In genomic region chrX:102645146-102645545, GRCm38 (mm10) we compare ENCODE assay signal across 9 mouse cellular contexts. TPM values are rescaled to one million over a fixed set of nuclear protein-coding genes. Genes with fewer than 3 reads are reported as not detected.
DNase-seq lines count a peak whose midpoint lies in the region; ATAC-seq and TF ChIP-seq lines count a peak whose summit lies in the region.
"Had no signal": no experiment of that assay in that cellular context is flagged by ENCODE, and none has a peak within 500 bp of the region (broad histone marks: within the 10 kb centered on the region; RNA-seq: fewer than 3 reads in every experiment).

No protein-coding gene starts in this region.

- H3K9ac ChIP-seq in liver, embryonic 11.5 days (ENCODE audit: low read depth, low read length): no peak overlapping the region
- no peak overlapping the region for H3K9ac ChIP-seq in forebrain, postnatal 0 days
- no peak overlapping the region for H3K9ac ChIP-seq in limb, embryonic 13.5 days

- H3K27me3 ChIP-seq in liver, embryonic 11.5 days (replicated peaks; ENCODE audit: control insufficient read depth, insufficient read depth, low read length): peaks cover 28% of the 10 kb centered on the region
- H3K27me3 ChIP-seq in forebrain, postnatal 0 days (ENCODE audit: insufficient read depth, low read length): no peaks in the 10 kb centered on the region
- H3K27me3 ChIP-seq in limb, embryonic 13.5 days: peaks cover 33% of the 10 kb centered on the region

- peak overlapping the region; percentile 72 for H3K4me2 ChIP-seq in liver, embryonic 11.5 days
- peak overlapping the region; percentile 56; the same call in 1 of the 2 replicates for H3K4me2 ChIP-seq in forebrain, postnatal 0 days (ENCODE audit: low read depth)
- H3K4me2 ChIP-seq in limb, embryonic 13.5 days (replicated peaks): peak overlapping the region; percentile 63

- H3K27ac ChIP-seq in liver, embryonic 11.5 days (ENCODE audit: low read depth, low read length): no peak overlapping the region
- no peak overlapping the region for H3K27ac ChIP-seq in forebrain, postnatal 0 days (ENCODE audit: low read depth, low read length)
- no peak overlapping the region for H3K27ac ChIP-seq in limb, embryonic 13.5 days

- no peaks in the 10 kb centered on the region for H3K9me3 ChIP-seq in liver, embryonic 11.5 days (ENCODE audit: control insufficient read depth, low read length)
- no peaks in the 10 kb centered on the region for H3K9me3 ChIP-seq in forebrain, postnatal 0 days (ENCODE audit: low read length)
- H3K9me3 ChIP-seq in limb, embryonic 13.5 days: no peaks in the 10 kb centered on the region

- TF ChIP-seq CTCF in forebrain, postnatal 0 days (IDR thresholded peaks at IDR 0.05; ENCODE audit: low read depth): no peak

- WGBS in liver, embryonic 11.5 days: 50% methylated on average over 6 of the region's 6 CpGs
- WGBS in forebrain, postnatal 0 days: 63% methylated on average over 6 of the region's 6 CpGs
- 46% methylated on average over 6 of the region's 6 CpGs for WGBS in limb, embryonic 13.5 days

- ATAC-seq in liver, embryonic 11.5 days (replicated peaks; ENCODE audit: low FRiP score): no peak
- ATAC-seq in forebrain, postnatal 0 days: no peak
- no peak for ATAC-seq in limb, embryonic 13.5 days (ENCODE audit: low FRiP score, low read depth)
- no peak for ATAC-seq in megakaryocyte-erythroid progenitor cell, adult 5-6 weeks (replicated peaks; ENCODE audit: low FRiP score, low TSS enrichment, poor library complexity, severe bottlenecking)

- no peak for DNase-seq in liver, embryonic 11.5 days (ENCODE audit: low spot score)
- no peak for DNase-seq in liver
- no peak for DNase-seq in forebrain, postnatal 0 days
- peak; percentile 74 for DNase-seq in skeletal muscle tissue, adult 2 months (ENCODE audit: low read depth, low spot score)
- DNase-seq in c-Kit-positive CD71-positive TER-119-positive erythroid progenitor cells, embryonic 14.5 days (ENCODE audit: low spot score): no peak
- DNase-seq in cerebellum, postnatal 4 days (ENCODE audit: low spot score in 2 of 2): no peak

- no peaks in the 10 kb centered on the region for H3K4me1 ChIP-seq in liver, embryonic 11.5 days (replicated peaks; ENCODE audit: control insufficient read depth, insufficient read depth, low read length)
- H3K4me1 ChIP-seq in forebrain, postnatal 0 days (ENCODE audit: insufficient read depth): no peaks in the 10 kb centered on the region
- H3K4me1 ChIP-seq in limb, embryonic 13.5 days: no peaks in the 10 kb centered on the region

- H3K36me3 ChIP-seq in liver, embryonic 11.5 days (ENCODE audit: control insufficient read depth, insufficient read depth, low read length): no peaks in the 10 kb centered on the region
- no peaks in the 10 kb centered on the region for H3K36me3 ChIP-seq in forebrain, postnatal 0 days (ENCODE audit: insufficient read depth)
- H3K36me3 ChIP-seq in limb, embryonic 13.5 days: no peaks in the 10 kb centered on the region

- H3K4me3 ChIP-seq in liver, embryonic 11.5 days (ENCODE audit: low read depth, low read length): no peak overlapping the region
- H3K4me3 ChIP-seq in forebrain, postnatal 0 days (ENCODE audit: low read depth, low read length): no peak overlapping the region
- H3K4me3 ChIP-seq in limb, embryonic 13.5 days: peak overlapping the region; percentile 58

RNA-seq across cellular contexts. Expression of gene Phka1, which starts 1.1 kb away (rescaled TPM):
- polyA plus RNA-seq in liver, embryonic 11.5 days (2014; fragmentation: Nextera tagmentation; extraction: Ambion mirVana): 3.7 and 3.8 TPM in 2 replicates
- total RNA-seq in forebrain, postnatal 0 days (2014; rRNA removed): 5.4 and 7.9 TPM in 2 replicates
- 1.9 and 3.7 TPM in 2 replicates for polyA plus RNA-seq in forebrain, postnatal 0 days (2015; fragmentation: Nextera tagmentation; extraction: Ambion mirVana)
- polyA plus RNA-seq in limb, embryonic 13.5 days (2015; fragmentation: Nextera tagmentation; extraction: Ambion mirVana): 14.6 and 16.2 TPM in 2 replicates
- 2.4 and 3.0 TPM in 2 replicates for total RNA-seq in megakaryocyte-erythroid progenitor cell, adult 5-6 weeks (2014; fragmentation: Nextera tagmentation)
- 1.1 and 3.7 TPM in 2 replicates for total RNA-seq in megakaryocyte-erythroid progenitor cell, adult 5-6 weeks (2017)

RNA-seq across cellular contexts. Expression of gene Gm3880, which starts 41.6 kb away (rescaled TPM):
- not detected in 2 replicates for polyA plus RNA-seq in liver, embryonic 11.5 days (2014; fragmentation: Nextera tagmentation; extraction: Ambion mirVana)
- not detected in 2 replicates for total RNA-seq in forebrain, postnatal 0 days (2014; rRNA removed)
- polyA plus RNA-seq in forebrain, postnatal 0 days (2015; fragmentation: Nextera tagmentation; extraction: Ambion mirVana): not detected in 2 replicates
- not detected in 2 replicates for polyA plus RNA-seq in limb, embryonic 13.5 days (2015; fragmentation: Nextera tagmentation; extraction: Ambion mirVana)
- total RNA-seq in megakaryocyte-erythroid progenitor cell, adult 5-6 weeks (2014; fragmentation: Nextera tagmentation): not detected in 2 replicates
- total RNA-seq in megakaryocyte-erythroid progenitor cell, adult 5-6 weeks (2017): not detected in 2 replicates
- total RNA-seq: hematopoietic stem cell, adult 5-6 weeks had no signal
